Mouse (Mus musculus): ENCODE data around the gene 1700003E16Rik. TPM values are rescaled to one million over a fixed set of nuclear protein-coding genes. Genes with fewer than 3 reads are reported as not detected.

The 1700003E16Rik gene
- polyA plus RNA-seq, 1 experiment: not detected

DNA sequence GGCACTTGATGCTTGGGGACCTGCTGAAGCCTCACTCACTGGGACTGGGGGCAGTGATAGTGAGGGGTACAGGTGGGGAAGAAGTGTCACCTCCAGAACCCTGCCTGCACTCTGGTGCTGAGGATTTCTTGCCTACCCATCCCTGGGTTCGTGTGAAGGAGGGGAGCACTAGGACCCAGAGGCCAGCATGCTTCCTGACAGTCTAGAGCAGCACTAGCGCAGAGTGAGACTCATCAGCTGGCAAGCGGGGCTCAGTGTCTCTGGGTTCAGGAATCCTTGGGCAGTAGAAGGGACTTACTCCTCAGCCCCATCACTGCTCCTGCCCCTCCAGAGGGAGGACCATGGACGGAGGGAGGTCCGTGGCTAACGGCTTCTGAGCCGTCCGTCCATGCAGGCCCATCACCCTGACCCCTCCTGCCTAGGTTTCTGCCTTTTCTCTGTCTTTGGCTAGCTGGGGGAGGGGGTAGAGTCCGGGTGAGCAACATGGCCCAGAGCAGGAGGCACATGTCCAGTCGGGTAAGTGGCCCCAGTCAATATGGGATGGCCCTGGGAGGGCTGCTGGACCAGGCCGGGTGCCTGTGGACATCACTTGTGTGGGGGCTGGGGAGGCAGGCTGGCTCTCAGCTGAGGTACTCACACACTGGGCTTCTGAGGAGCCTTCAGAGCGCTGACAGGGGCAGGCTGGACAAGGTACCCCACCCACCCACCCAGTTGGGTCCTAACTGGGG lies 23.4 kb downstream of the 1700003E16Rik start:
- Histone ChIP-seq H3K4me3 (ENCODE audit: insufficient read depth, low read depth, low read length) (peak overlapping the region; percentile 86), H3K4me1 (ENCODE audit: control insufficient read depth, insufficient read depth, low read length) (peaks cover 35% of the 10 kb centered on the region), H3K27ac (ENCODE audit: insufficient read depth, low read depth, low read length) (peak overlapping the region; percentile 83)
- peak; percentile 18; the same call in 1 of the 2 replicates for TF ChIP-seq POLR2A (IDR thresholded peaks at IDR 0.05; ENCODE audit: insufficient read depth, low read depth, low read length)
- no peak for TF ChIP-seq CTCF (IDR thresholded peaks at IDR 0.05; ENCODE audit: insufficient read depth, low read depth, low read length)
- 11% methylated on average over 12 of the region's 12 CpGs for WGBS

DNA sequence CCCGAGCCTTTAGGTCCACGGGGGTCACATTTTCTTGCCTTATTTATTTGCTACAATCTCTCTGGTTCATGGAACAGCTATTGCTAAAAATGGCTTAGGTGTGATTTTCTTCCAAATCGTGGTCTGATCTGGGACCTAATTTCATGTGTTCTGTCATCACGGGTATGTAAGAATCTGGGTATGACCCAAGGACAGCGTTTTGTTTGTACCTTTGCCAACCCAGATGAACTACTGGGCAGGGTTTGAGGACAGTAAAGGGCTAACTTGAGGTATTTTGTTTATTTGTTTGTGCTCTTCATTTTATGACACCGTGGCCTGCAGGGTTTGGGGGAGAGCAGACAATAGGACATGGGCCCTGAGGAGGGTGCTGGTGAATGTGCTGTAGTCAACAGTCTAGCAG lies 24.4 kb downstream of the 1700003E16Rik start:
- 39% methylated on average over 6 of the region's 6 CpGs for WGBS
- H3K27ac ChIP-seq (ENCODE audit: insufficient read depth, low read depth, low read length): peak overlapping the region; percentile 69; the same call in 1 of the 2 replicates
- H3K4me3 ChIP-seq (ENCODE audit: insufficient read depth, low read depth, low read length): peak overlapping the region; percentile 86
- H3K4me1 ChIP-seq (ENCODE audit: control insufficient read depth, insufficient read depth, low read length): peaks cover 42% of the 10 kb centered on the region
- no peak for TF ChIP-seq POLR2A (IDR thresholded peaks at IDR 0.05; ENCODE audit: insufficient read depth, low read depth, low read length)

DNA sequence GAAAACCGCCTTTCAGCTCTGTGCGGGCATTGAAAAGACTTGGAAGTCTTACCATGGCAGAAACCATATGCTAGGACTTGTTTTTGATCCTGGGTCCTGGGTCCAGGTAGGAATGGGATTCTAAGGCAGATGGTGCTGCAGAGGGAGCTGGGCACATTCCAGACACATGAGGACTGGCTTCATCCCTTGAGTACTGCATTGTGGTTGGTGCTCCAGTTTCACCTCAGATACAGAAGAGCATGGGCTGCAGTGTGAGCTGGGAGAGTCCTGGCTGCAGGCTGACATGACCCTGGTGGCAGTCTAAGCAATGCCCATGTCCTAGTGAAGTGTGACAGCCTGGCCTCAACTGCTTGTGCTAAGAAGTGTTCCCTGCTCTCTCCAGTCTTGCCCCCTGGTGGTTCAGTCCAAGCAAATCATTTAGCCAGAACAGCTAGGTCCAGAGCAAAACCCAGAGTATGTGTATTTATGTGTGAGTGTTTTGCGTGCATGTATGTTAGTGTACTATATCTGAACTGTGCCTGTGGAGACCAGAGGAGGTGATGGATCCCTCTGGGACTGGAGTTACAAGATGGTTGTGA lies 28.7 kb downstream of the 1700003E16Rik start:
- H3K4me3 ChIP-seq (ENCODE audit: insufficient read depth, low read depth, low read length): no peak overlapping the region
- WGBS: 69% methylated on average over 3 of the region's 3 CpGs
- TF ChIP-seq CTCF (IDR thresholded peaks at IDR 0.05; ENCODE audit: insufficient read depth, low read depth, low read length) (peak; percentile 7; the same call in 1 of the 2 replicates), POLR2A (IDR thresholded peaks at IDR 0.05; ENCODE audit: insufficient read depth, low read depth, low read length) (no peak)
- peaks cover 61% of the 10 kb centered on the region for H3K4me1 ChIP-seq (ENCODE audit: control insufficient read depth, insufficient read depth, low read length)
- peak overlapping the region; percentile 47 for H3K27ac ChIP-seq (ENCODE audit: insufficient read depth, low read depth, low read length)

DNA sequence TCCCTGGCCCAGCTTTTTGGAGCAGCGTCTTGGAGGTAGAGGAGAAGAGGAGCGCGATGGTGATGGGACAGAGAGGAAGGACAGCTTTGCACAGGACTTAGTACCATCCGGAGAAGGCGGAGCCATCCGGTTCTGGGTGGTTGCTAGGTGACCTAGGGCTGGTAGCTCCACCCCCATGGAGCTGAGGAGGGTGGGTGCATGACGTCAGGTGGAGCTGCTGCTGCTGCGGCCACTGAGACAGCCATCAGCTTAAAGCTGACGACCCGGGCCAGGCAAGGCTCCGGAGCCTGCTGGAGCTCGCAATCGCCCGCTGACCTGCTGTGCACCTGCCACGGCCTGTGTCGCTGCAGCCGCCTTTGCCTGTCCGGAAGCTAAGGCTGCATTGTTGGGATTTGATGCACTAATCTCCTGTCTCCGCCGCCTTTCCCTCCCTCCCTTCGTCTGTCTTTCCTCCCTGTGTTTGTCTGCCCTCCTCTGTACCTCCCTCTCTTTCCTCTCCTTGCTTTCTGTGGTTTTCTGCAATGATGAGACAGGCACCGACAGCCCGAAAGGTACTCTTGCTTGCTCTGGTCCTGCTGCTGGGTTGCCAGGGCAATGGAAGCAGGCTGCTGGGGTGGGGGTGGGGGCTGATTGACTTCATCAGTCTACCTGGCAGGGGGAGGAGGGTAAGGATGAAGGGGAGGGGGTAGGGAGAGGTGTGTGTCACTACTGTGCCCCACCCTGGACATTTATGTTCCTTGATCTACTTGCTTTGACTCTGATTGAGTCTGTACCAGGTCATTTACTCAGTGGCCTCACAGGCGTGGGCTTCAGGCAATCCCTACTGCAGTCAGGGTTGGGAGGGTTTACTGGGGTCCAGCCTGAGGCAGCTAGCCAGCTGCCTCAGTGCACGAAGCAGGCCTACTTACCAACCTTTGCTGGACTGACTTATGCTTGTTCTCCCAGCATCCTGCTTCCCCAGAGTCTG lies 30.0 kb downstream of the 1700003E16Rik start:
- peak overlapping the region; percentile 91 for H3K27ac ChIP-seq (ENCODE audit: insufficient read depth, low read depth, low read length)
- TF ChIP-seq POLR2A (IDR thresholded peaks at IDR 0.05; ENCODE audit: insufficient read depth, low read depth, low read length) (peak; percentile 29; the same call in 1 of the 2 replicates), CTCF (IDR thresholded peaks at IDR 0.05; ENCODE audit: insufficient read depth, low read depth, low read length) (no peak)
- peak overlapping the region; percentile 83 for H3K4me3 ChIP-seq (ENCODE audit: insufficient read depth, low read depth, low read length)
- H3K4me1 ChIP-seq (ENCODE audit: control insufficient read depth, insufficient read depth, low read length): peaks cover 55% of the 10 kb centered on the region
- WGBS: 7% methylated on average over 25 of the region's 25 CpGs

DNA sequence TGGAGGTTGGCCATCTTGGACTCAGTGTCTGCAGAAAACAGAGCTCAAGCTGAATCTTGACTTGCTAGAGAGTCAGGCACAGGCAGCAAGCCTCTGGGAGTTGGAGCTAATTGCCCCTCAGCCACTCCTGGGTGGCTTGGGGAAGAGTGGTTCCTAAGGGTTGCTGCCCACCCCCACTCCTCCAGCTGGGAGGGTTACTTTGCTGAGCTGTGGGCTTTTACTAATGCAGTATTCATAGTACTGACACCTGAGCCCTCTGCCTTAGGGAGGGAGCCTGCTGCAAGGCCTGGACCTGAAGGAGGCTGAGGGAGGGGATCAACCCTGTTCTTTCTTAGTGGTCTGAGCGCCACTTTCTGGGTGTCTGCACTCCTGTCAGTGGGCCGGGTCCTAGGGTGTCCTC lies 30.7 kb downstream of the 1700003E16Rik start:
- no peak for TF ChIP-seq CTCF (IDR thresholded peaks at IDR 0.05; ENCODE audit: insufficient read depth, low read depth, low read length)
- TF ChIP-seq POLR2A (IDR thresholded peaks at IDR 0.05; ENCODE audit: insufficient read depth, low read depth, low read length): no peak
- no peak overlapping the region for H3K27ac ChIP-seq (ENCODE audit: insufficient read depth, low read depth, low read length)
- 59% methylated on average over 2 of the region's 2 CpGs for WGBS
- H3K4me1 ChIP-seq (ENCODE audit: control insufficient read depth, insufficient read depth, low read length): peaks cover 54% of the 10 kb centered on the region
- H3K4me3 ChIP-seq (ENCODE audit: insufficient read depth, low read depth, low read length): peak overlapping the region; percentile 83

DNA sequence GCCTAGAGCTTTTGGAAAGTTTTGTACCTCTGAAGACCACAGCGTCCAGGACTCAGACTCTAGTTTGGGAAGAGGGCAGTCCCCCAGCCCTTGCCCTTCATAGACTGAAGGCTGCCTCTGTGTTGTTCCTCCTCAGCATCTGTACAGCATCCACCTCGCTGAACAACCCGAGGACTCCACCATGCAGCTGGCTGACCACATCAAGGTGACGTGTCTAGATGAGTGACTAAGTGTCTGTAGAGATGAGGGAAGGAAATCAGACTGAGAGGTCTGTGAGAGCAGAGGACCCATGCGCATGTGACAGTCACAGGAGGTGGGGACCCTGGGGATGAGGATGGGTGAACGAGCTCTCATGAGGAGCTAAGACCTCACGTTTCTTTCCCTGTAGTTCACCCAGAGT lies 37.4 kb downstream of the 1700003E16Rik start:
- WGBS: 92% methylated on average over 7 of the region's 7 CpGs
- peaks cover 25% of the 10 kb centered on the region for H3K4me1 ChIP-seq (ENCODE audit: control insufficient read depth, insufficient read depth, low read length)

DNA sequence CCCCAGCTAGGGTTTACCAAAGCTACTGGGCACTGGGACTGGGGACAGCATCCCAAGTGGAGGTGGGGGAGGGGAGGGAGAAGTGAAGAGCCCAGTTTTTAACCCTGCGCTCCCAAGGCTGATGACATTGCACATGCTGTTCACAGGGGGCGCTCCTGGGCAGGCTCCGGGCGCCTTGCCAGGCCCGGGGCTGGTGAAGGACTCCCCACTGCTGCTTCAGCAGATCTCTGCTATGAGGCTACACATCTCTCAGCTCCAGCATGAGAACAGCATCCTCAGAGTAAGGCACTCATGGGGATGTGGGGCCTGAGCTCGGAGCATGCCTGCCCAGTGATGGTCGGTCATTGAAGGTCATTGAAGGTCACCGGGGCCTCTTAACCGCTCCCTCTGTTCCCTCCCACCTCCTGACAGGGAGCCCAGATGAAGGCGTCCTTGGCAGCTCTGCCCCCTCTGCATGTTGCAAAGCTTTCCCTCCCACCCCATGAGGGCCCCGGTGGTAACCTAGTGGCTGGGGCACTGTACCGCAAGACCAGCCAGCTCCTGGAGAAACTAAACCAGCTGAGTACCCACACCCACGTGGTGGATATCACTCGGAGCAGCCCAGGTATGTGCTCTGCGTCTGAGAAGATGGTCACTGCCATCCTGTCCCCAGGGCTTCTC lies 41.3 kb downstream of the 1700003E16Rik start:
- Histone ChIP-seq H3K4me1 (ENCODE audit: control insufficient read depth, insufficient read depth, low read length) (peaks cover 18% of the 10 kb centered on the region), H3K27ac (ENCODE audit: insufficient read depth, low read depth, low read length) (peak overlapping the region; percentile 34; the same call in 1 of the 2 replicates), H3K4me3 (ENCODE audit: insufficient read depth, low read depth, low read length) (no peak overlapping the region)
- WGBS: 27% methylated on average over 15 of the region's 15 CpGs
- TF ChIP-seq POLR2A (IDR thresholded peaks at IDR 0.05; ENCODE audit: insufficient read depth, low read depth, low read length): no peak
- TF ChIP-seq CTCF (IDR thresholded peaks at IDR 0.05; ENCODE audit: insufficient read depth, low read depth, low read length): 0 out of 2 replicates have a peak, but pooled peaks have one; percentile 43

More for the DNA sequence above, 37.4 kb downstream of the 1700003E16Rik start:
- Histone ChIP-seq H3K27ac (ENCODE audit: insufficient read depth, low read depth, low read length) (no peak overlapping the region), H3K4me3 (ENCODE audit: insufficient read depth, low read depth, low read length) (no peak overlapping the region)
- TF ChIP-seq CTCF (IDR thresholded peaks at IDR 0.05; ENCODE audit: insufficient read depth, low read depth, low read length): no peak
- TF ChIP-seq POLR2A (IDR thresholded peaks at IDR 0.05; ENCODE audit: insufficient read depth, low read depth, low read length): no peak

DNA sequence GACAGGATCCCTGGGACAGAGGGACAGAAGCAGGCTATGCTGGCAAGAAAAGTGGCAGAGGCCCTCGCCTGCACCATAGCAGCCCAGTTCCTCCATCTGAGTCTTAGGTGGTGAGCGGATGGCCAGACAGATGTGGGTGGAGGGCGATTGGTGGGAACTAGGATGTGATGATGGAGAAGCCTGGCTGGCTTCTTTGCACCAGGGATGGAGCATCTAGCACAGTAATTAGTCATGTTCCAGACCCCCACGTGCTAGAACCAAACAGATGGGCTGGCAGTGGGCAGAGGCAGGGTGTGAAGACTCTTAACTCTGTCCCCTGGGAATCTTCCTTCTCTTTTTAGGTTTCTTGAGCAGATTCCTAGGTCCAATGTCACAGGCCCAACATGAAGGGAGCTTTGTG lies 47.1 kb downstream of the 1700003E16Rik start:
- Histone ChIP-seq H3K27ac (ENCODE audit: insufficient read depth, low read depth, low read length) (no peak overlapping the region), H3K4me3 (ENCODE audit: insufficient read depth, low read depth, low read length) (no peak overlapping the region), H3K4me1 (ENCODE audit: control insufficient read depth, insufficient read depth, low read length) (0 out of 2 replicates have a peak, but pooled peaks cover 2% of the 10 kb centered on the region)
- 80% methylated on average over 4 of the region's 4 CpGs for WGBS
- TF ChIP-seq POLR2A (IDR thresholded peaks at IDR 0.05; ENCODE audit: insufficient read depth, low read depth, low read length) (no peak), CTCF (IDR thresholded peaks at IDR 0.05; ENCODE audit: insufficient read depth, low read depth, low read length) (no peak)

Measured in olfactory bulb, adult 2 months (tissue).